Mouse (Mus musculus) adrenal gland, postnatal 4 days (tissue): ENCODE results near the gene Cracr2a. TPM values are rescaled to one million over a fixed set of nuclear protein-coding genes. Genes with fewer than 3 reads are reported as not detected.

ENCODE experiments used
- DNase-seq, 2 experiments: peaks; one replicate each; pipeline ENCODE4 v3.0.0; 2021 to 2022; ENCODE audit warnings: low spot score in 2 of 2, mixed read lengths in 2 of 2
- total RNA-seq, 2 experiments: library from RNA; stranded (reverse); gene quantifications; 2 replicates each; pipeline ENCODE4 v1.2.3; 2021

The Cracr2a gene
- total RNA-seq, 2 experiments from 2014 or later: 3.9 to 4.3 TPM

DNA sequence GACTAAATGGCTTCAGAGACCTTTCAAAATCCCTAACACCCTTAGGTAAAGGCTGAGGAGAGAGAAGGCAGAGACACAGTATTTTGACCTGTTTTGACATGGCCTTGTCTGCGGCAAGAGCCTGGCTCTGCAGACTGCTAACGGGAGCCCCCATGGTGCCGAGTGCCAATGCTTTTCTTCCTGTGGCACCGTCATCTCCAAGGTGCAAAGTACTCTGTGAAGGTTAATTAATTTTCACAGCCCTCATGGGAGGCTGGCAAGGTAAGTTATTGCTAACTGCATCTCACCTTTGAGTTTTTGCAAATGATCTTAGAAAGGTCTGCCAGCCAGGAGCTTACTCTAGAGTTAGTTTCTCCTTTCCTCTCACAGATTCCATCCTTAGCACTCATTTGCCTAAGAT is 57.5 kb downstream of the Cracr2a start:
- DNase-seq: no peak

DNA sequence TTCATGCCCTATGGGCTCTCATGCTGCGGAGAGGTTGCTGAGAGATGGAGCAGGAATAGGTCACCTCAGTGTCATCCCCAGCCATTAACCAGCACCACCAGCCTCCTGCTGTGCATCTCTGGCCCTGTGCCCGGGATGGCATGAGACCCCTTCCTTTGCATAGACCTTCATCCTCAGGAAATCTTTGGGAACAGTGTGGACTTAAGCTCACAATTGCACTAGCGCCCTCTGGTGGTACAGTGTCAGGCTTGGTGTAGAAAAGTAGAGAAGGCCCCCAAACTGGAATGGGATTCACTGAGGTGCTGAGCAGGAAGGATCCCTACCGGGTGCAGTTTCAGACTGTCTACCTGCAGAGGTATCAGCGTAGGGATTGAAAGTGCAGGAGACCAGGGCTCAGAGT is 64.0 kb downstream of the Cracr2a start:
- DNase-seq: peak in 1 of 2 experiments; percentile 30

GRCm38 (mm10) chr6:127627453-127627852 is 66.3 kb downstream of the Cracr2a start:
- no peak for DNase-seq

DNA sequence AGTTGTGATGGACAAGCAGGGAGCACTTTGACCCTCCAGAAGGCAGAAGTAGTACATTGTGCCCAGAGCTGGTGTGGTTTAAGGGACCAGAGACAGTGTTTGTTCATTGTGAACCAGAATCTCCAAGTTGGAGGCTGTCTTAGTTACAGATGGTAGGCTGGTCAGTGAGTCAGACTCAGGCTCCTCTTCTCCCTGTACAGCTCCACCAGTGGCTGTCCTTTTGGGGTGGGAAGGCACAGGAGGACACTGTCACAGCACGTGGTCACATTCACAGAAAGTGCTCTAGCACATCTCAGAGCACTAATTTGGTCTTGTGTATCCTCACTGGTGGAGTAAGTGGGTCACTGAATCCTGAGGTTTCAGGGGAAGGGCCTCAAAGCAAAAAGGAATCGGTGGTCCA is 68.1 kb downstream of the Cracr2a start:
- no peak for DNase-seq

DNA sequence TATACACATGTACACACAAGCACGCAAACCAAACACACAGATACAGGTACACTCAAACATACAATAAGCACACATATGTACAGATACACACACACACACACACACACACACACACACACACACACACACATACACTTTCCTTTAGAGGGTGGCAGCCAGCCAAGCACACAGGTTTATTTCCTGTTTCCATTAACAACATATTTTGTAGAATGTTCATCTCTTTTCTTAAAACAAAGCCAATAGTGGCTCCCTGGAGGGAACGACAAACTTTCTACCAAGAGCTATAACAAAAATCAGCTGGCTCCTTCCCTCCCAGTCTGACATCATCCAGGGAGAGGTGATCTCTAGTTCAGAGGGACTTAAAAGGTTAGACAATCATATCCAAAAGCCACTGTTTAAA is 73.7 kb downstream of the Cracr2a start:
- DNase-seq: no peak

DNA sequence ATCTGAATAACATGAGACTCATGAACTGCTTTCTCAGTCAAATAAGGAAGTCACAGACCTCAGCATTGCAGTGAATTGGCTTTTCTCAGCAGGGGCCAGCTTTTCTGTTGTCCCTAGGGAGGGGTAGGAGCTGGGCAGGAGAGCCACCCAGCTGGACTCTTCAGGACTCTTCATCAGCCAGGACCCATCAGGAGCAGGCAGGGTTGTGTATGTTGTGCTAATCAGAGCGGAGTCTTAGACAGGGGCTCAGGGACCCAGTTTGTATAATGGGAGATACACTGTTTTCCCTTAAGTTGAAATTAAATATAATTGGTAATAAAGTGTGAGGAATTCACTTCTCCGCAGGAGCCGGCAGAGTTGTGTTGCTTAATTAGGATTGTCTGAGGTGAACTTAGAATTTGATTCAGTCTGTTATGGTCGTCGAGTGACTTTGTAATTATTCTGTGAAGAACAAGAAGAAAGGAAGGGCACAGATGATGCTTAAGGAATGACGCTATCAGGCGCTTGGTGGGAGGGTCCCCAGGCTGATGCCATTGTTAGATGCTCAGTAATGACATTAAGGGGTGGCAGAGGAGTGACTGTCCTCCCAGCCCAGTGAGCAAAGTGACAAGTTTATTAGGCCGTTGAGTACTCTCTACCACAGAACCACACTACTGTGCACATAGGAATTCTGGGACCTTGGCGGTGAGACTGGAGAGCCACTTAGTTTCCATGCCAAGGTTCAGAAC is 74.5 kb downstream of the Cracr2a start:
- no peak for DNase-seq

- DNase-seq: no peak
Measured at GRCm38 (mm10) chr6:127641077-127641801, 80.1 kb downstream of the Cracr2a start.

GRCm38 (mm10) chr6:127655988-127656387 is 94.8 kb downstream of the Cracr2a start:
- DNase-seq: no peak

DNA sequence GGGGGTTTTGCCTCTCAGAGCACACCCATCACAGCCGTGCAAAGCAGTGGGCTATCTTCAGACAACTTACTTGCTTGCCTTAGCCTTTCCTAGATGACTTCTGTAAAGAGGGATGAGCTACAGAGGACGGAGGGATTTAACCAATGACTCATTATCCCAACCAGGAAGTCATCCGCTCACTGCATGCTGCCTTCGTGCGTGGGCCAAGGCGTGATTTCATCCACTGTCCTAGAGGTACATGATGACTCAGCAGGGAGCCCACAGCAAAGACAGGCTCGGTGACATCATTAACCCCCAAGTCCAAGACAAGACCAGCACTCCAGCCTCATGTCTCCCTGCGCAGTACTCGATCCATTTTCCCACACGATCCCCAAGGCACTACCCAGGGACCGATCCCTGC is 96.0 kb downstream of the Cracr2a start:
- DNase-seq: no peak

DNA sequence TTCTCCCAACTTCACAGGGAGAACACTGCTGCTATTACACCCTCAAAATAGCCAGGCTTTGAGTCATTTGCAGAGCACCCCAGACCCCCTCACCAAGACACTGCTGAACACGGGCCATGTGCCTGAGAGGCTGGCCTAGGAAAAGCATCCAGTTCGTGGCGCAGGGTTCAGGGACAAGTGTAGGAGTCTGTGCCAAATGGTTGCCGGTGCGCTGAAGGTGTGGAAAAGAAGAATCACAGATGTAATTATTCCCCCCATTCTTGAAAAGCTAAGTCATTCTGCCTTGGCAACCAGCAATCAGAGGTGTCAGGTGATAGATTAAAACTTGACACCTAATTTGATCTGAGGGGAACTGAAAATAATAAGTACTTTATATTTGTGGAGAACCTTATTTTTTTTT is 98.3 kb downstream of the Cracr2a start:
- no peak for DNase-seq

GRCm38 (mm10) chr6:127659966-127660365 is 98.8 kb downstream of the Cracr2a start:
- DNase-seq: no peak

DNA sequence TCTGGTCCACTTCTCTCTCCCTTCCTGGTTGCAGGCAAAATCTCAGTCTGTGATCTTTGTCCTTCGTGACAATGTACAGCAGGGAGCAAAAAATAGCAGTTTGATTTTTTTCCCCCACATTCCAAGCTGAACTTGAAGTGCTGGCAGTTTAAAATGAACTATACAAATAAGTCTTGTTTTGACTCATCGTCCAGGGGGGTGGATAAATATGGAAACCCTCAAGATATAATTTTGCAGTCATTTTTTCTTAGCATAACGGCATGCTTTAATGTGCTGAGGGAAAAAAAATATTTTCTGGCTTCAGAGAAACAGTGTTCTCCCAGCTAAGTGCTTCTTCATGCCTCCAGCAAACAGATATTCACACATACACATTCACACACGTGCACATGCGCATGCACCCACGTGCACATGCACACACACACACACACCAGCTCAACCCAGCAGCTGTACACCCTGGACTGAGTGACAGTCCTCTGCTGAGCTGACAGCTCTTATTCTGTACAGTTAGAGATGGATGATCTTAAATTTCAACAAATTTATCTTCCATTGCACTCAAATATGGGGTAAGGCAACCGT is 100.7 kb downstream of the Cracr2a start:
- no peak for DNase-seq

GRCm38 (mm10) chr6:127663263-127663662 is 102.1 kb downstream of the Cracr2a start:
- DNase-seq: no peak

DNA sequence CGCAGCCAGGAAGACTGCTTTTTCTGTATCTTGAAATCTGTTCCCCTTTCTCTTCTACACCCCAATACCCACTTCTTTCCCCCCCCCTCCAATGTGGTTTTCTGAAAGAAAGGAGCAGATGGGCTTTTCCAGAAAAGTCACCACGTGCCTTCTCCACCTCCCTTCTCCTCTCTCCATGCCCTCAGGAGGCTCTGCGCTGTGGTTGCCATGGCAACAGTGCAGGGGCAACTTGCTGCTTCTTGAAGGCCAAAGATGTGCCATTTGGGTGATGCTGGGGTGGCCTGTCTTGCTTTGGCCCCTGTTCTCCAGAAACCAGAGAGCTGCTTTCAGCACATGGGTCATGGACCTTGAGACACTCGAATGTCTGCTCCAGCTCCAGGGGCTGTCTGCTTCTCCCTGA is 108.2 kb downstream of the Cracr2a start:
- DNase-seq: no peak

DNA sequence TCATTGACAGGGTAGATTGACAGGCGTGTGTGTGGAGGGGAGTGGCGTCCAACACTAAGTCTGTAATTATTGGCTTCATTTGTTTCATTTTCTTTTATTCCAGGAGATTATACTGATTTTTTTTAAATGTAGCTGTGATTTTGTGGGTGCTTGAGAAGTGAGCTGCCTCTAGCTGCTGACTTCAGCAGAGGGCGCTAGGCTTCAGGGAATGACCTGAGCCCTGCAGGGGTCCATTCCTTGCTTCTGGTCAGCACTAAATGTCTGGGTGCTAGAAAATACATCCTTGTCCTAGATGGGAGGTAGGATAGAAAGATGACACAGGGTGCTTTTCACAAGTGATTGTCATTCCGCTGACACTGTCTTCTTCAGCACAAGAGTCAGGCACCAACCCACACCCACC is 108.9 kb downstream of the Cracr2a start:
- DNase-seq: no peak

- no peak for DNase-seq
Measured at GRCm38 (mm10) chr6:127672071-127672470, 110.9 kb downstream of the Cracr2a start.

DNA sequence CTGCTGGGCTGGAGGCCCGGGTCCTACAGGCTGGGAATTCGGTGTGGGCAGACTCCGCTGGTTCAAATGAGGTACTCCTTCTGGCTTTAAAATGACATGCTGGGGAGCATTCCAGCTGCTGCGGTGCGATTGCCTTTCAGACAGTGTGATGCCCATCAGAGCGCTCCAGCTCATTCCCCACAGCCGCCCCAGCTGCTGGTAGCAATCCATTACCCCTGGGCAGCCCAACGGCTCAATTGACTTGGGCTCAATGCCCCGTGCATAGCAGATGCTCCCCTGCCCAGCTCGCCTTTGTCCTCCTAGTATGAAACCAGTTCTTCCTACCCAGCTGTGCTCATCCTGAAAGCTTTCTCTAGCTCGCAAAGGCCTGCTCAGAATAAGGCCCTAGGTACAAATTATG is 115.7 kb downstream of the Cracr2a start:
- DNase-seq: no peak

DNA sequence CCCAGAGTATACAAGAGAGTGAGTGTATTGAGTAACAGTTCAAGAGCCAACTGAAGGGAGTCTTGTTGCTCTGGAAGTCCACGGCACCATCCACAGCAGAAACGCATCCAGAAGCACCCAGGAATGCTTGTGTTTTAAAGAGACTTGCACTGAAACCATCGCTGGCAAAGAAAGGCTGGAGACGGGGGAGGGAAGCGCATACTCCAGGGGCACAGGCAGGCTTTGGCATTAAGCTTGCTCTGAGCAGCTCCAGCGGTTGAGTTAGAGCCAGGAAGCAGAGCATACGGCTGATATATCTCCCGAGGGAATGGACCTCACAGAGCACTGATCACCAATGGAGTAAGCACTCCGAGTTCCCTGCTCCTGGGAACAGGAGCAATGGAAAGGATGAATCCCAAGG is 117.2 kb downstream of the Cracr2a start:
- DNase-seq: no peak

DNA sequence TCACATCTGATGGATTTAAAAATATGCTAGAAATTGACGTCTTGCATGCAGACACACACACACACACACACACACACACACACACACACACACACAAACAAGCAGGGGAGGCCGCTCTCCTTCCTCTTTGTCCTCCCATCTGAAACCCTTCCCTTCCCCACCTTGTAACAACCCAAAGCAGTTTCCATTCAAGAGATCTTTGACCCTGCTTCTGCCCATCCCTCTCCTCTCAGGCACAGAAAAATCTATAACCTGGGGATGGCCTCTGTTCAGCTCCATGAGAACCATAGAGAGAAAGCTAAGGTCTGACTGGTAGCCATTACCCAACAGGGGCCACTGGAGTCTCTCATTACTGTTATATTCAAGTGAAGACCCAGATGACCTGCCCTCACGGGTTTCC is 117.9 kb downstream of the Cracr2a start:
- DNase-seq: no peak

DNA sequence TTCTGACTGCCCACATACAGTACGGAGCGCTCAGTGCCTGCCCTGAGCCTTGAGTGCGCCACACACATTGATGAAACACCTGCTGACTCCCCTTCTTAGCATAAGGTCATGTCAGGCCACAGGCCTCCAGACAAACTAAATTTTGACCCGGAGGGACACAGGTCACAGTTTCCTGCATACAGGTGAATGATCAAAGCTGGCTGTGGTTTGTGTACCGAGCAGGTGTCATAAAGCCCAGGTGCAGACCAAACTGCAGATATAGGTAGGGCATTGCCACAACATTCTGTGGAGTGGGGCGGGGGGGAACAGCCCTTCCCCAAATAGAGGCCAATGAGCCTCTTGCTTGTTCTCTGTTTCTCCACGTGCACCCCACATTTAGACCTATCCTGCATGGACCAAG is 119.6 kb downstream of the Cracr2a start:
- DNase-seq: no peak

GRCm38 (mm10) chr6:127683561-127683960 is 122.4 kb downstream of the Cracr2a start:
- no peak for DNase-seq

GRCm38 (mm10) chr6:127684981-127685380 is 123.8 kb downstream of the Cracr2a start:
- DNase-seq: no peak
